Mouse (Mus musculus) thymus, adult 2 months (tissue): ENCODE measurements at regions not wholly inside any gene's neighbourhood (a gene's known extent, or its start where the extent isn't known, plus 50 kb on each side); places are given as distances from the start of the nearest gene placed in this dataset.
"Not testable (repeated sequence)": the region's sequence is repeated elsewhere in the genome, so short reads cannot be mapped to it uniquely, and the experiment has no call there.

ENCODE experiments used
- CTCF ChIP-seq: fragments of 200-500 bp; IDR thresholded peaks from 2 replicates; pipeline ENCODE4 v1.5.1; 2012; ENCODE audit warnings: mild to moderate bottlenecking, control low read depth, low read length, moderate library complexity, borderline replicate concordance; ENCODE audit not compliant: control insufficient read depth, poor library complexity, insufficient read depth; ENCODE audit errors: extremely low read depth
- POLR2A ChIP-seq: fragments of 200-500 bp; IDR thresholded peaks from 2 replicates; pipeline ENCODE4 v1.6.1; 2012; ENCODE audit warnings: mild to moderate bottlenecking, low read length, control low read depth, moderate library complexity; ENCODE audit not compliant: control insufficient read depth, poor library complexity, insufficient read depth; ENCODE audit errors: extremely low read depth

DNA sequence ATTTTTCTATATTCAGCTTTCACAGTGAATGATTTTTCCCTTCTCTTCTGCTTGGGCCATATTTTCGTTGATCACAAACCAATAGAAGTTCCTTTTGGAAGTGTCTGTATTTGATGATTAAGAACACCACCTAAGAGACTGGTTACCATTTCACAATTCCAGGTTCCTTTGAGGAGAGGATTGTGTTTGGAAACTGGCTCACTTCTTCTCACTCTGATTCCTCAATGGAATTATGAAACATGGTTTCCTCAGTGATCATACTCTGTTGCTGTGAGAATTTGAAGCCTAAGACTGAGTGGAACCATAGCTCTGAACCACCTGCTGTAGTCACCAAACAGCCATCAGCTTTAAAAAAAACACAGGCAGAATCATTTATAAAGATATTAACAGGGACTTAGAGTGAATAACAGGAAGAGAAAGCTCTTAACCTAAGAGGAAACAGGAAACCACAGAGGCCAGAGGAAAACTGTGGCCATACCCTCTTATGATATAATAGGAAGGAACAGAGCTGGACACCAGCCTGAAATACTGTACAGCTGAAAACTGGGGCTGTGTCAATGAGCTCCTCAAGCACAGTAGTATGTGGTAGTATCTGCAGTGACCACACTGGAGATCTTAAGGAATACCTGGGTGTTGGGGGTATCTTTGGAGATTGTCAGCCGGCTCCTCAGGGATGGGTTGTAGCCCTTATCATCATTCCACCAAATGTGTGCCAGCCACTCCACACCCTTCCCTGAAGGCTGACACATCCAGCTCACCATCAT is 528.6 kb upstream of the Zfp386 start:
- TF ChIP-seq POLR2A, CTCF: not testable (repeated sequence)
